Mouse (Mus musculus) cerebellum, adult 2 months (tissue): Measurements from ENCODE around the gene Rcc2. TPM values are rescaled to one million over a fixed set of nuclear protein-coding genes. Genes with fewer than 3 reads are reported as not detected.

Source experiments
- DNase-seq, 2 experiments: peaks; one replicate each; pipeline ENCODE4 v3.0.0; 2021
- H3K27ac ChIP-seq: fragments of 200-500 bp; 2 replicates; pipeline ENCODE4 v1.5.1; 2012; ENCODE audit warnings: low read length, control low read depth, inconsistent platforms; ENCODE audit not compliant: insufficient read depth
- H3K27me3 ChIP-seq: fragments of 200-500 bp; 2 replicates; pipeline ENCODE4 v1.6.1; 2012; ENCODE audit warnings: inconsistent platforms, mild to moderate bottlenecking, low read length, moderate library complexity; ENCODE audit not compliant: control insufficient read depth, insufficient read depth
- H3K4me1 ChIP-seq: fragments of 200-500 bp; 2 replicates; pipeline ENCODE4 v1.6.1; 2011; ENCODE audit warnings: low read length; ENCODE audit not compliant: control insufficient read depth, insufficient read depth
- H3K4me3 ChIP-seq: fragments of 200-500 bp; replicated peaks from 2 replicates; pipeline ENCODE3; 2011; ENCODE audit warnings: mild to moderate bottlenecking, low read depth, low read length, control low read depth; ENCODE audit not compliant: insufficient read depth
- CTCF ChIP-seq: fragments of 200-500 bp; IDR thresholded peaks from 2 replicates; pipeline ENCODE4 v1.5.1; 2011; ENCODE audit warnings: low read depth, mild to moderate bottlenecking, control low read depth, low read length, moderate library complexity, borderline replicate concordance; ENCODE audit not compliant: insufficient read depth
- POLR2A ChIP-seq: fragments of 200-500 bp; IDR thresholded peaks from 2 replicates; pipeline ENCODE4 v1.6.1; 2011; ENCODE audit warnings: low read length, control low read depth, borderline replicate concordance; ENCODE audit not compliant: insufficient read depth
- WGBS: fragments of 180-500 bp; shearing (Covaris S2); methylation state at CpG from one replicate; pipeline ENCODE4 v1.1.7; 2018; 5-methylcytosine and 5-hydroxymethylcytosine counted together
- polyA plus RNA-seq: library from polyadenylated mRNA; depleted of rRNA; stranded (reverse); fragments of >200 nt; gene quantifications from 2 replicates; pipeline ENCODE4 v1.2.3, GENCODE M21; 2012

Rcc2 gene
- polyA plus RNA-seq, 1 experiment, result 40.6 TPM

DNA sequence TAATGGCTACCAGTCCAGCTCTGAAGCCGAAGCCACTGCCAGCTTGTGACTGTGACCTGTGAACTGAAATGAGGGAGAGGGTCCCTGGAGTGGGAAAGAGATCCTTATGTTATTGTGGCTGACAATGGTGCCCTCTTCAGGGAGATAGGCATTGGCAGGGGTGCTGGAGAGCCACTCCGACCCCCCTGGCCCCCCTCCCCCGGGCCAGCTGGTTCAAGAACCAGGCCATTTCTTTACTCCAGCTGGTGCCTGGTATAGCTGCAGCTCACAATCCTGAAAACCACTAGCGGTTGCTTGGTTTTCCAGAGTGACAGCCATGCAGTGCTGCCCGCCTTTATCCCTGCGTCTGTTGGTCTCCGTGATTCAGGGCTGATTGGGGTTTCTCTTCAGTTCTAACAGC lies 8.8 kb downstream of the Rcc2 start:
- Histone ChIP-seq H3K4me3 (no peak overlapping the region), H3K4me1 (peaks cover 9% of the 10 kb centered on the region; the same call in 1 of the 2 replicates), H3K27me3 (no peaks in the 10 kb centered on the region), H3K27ac (no peak overlapping the region)
- no peak for TF ChIP-seq POLR2A
- no peak for TF ChIP-seq CTCF
- no peak for DNase-seq
- 43% methylated on average over 7 of the region's 7 CpGs for WGBS

DNA sequence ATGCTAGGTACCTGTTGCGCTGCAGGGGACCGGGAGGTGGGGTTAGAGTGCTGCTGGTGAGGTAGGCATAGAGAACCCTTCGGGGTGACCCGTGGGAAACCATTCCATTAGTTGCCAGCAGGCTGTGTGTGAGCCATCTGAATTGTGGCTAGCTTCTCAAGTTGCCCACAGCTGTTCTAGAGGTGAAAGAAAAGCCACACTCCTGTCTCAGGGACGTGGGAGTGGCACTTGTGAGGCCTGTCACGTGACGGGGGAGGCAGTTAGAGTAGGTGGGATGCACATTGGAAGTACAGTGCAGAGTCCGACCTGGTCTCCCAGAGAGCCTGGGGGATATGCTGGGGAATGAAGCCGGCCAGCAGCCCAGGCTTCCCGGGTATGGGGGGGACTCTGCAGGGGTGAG lies 9.3 kb downstream of the Rcc2 start:
- Histone ChIP-seq H3K4me3 (no peak overlapping the region), H3K4me1 (peaks cover 13% of the 10 kb centered on the region; the same call in 1 of the 2 replicates), H3K27ac (no peak overlapping the region), H3K27me3 (no peaks in the 10 kb centered on the region)
- TF ChIP-seq CTCF (no peak), POLR2A (no peak)
- no peak for DNase-seq
- 78% methylated on average over 10 of the region's 10 CpGs for WGBS

- TF ChIP-seq CTCF (no peak), POLR2A (no peak)
- Histone ChIP-seq H3K4me3 (no peak overlapping the region), H3K27ac (no peak overlapping the region), H3K4me1 (peaks cover 14% of the 10 kb centered on the region; the same call in 1 of the 2 replicates), H3K27me3 (no peaks in the 10 kb centered on the region)
- WGBS, result 68% methylated on average over 10 of the region's 10 CpGs
- no peak for DNase-seq
Observed at GRCm38 (mm10) chr4:140710781-140711180, 10.4 kb downstream of the Rcc2 start.

DNA sequence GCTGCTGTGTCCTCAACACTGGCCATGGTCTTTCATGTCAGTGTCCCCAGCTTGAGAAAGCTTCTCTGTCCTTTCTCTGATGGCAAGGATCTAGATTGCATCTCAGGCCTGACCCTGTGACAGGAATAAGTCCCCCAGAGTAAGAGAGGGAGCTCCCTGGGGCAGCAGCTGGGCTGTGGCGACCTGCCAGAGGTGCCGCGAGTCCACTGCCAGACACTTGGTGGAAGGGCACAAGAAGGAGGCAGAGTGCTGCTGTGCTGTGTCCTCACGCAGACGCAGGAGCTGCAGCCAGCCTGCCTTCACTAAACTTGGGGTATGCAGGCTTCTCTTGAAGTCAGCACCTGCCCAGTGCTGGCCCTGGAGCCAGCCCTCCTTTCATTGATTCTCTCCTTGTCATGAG lies 11.0 kb downstream of the Rcc2 start:
- no peak for TF ChIP-seq CTCF
- TF ChIP-seq POLR2A, result no peak
- H3K27me3 ChIP-seq, result no peaks in the 10 kb centered on the region
- 36% methylated on average over 5 of the region's 5 CpGs for WGBS
- H3K27ac ChIP-seq, result no peak overlapping the region
- DNase-seq, result no peak
- H3K4me1 ChIP-seq, result peaks cover 14% of the 10 kb centered on the region; the same call in 1 of the 2 replicates
- no peak overlapping the region for H3K4me3 ChIP-seq

DNA sequence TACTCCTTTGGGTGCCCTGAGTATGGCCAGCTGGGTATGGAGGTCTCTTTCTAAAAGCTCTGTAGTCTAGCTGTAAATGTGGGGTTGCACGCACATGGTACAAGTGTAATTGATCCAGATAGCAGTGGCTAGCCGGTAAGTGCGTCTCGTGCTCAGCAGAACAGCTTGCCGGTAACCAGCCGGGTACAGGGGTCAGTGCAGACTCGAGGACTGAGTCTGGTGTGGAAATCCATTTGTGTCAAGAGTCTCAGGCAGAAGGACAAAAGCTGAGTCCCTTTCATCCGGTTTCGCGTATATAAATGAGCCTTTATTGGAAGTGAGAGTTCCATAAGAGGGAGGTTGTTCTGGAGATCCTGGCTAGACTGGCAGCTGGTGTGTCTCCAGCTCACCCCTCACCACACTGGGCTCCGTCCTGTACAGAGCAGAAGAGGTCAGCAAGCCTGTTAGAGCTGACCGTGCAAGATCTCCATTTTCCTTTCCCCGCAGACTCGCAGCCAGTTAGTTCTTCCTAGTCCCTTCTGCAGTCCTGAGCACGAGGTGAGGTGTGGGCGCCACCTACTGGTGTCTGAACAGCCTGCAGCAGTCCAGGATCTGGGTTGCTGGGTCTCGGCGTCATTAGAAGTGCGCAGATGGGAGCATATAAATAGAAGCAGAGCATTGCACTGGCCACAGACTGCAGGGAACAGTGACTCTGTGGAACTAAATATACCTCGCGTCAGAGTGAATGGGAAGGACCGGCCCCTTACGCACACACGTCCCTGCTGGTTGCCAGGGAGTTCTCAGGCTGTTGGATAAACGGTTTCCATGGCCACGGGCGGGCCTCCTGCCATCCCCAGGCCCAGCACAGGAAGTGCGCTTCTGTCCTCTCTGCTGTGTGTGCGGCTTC lies 13.4 kb downstream of the Rcc2 start:
- H3K27me3 ChIP-seq, result no peaks in the 10 kb centered on the region
- peak overlapping the region; percentile 6; the same call in 1 of the 2 replicates for H3K27ac ChIP-seq
- H3K4me1 ChIP-seq, result peaks cover 14% of the 10 kb centered on the region; the same call in 1 of the 2 replicates
- TF ChIP-seq CTCF (peak; percentile 96), POLR2A (no peak; the same call in 1 of the 2 replicates)
- WGBS, result 20% methylated on average over 29 of the region's 29 CpGs
- no peak overlapping the region for H3K4me3 ChIP-seq
- peak; percentile 99 for DNase-seq

GRCm38 (mm10) chr4:140714586-140714985 lies 14.2 kb downstream of the Rcc2 start:
- Histone ChIP-seq H3K27me3 (no peaks in the 10 kb centered on the region), H3K4me1 (peaks cover 14% of the 10 kb centered on the region; the same call in 1 of the 2 replicates), H3K4me3 (peak overlapping the region; percentile 1), H3K27ac (peak overlapping the region; percentile 6; the same call in 1 of the 2 replicates)
- WGBS, result 44% methylated on average over 5 of the region's 5 CpGs
- no peak for TF ChIP-seq POLR2A
- no peak for TF ChIP-seq CTCF
- no peak for DNase-seq

DNA sequence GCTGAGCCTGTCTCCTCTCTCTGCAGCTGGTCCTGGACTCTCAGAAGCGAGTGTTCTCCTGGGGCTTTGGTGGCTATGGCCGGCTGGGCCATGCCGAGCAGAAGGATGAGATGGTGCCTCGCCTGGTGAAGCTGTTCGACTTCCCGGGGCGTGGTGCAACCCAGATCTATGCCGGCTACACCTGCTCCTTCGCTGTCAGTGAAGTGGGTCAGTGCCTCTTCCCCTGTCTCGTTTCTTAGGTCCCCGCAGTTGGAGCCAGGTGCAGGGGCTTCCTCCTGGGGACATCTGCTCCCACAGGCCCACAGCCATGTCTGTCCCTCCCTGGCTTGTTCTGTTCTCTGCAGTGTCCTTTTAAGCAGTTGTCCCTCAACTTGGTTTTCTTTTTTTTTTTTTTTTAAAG lies 16.7 kb downstream of the Rcc2 start:
- no peak overlapping the region for H3K4me3 ChIP-seq
- TF ChIP-seq POLR2A, result no peak
- no peak for TF ChIP-seq CTCF

DNA sequence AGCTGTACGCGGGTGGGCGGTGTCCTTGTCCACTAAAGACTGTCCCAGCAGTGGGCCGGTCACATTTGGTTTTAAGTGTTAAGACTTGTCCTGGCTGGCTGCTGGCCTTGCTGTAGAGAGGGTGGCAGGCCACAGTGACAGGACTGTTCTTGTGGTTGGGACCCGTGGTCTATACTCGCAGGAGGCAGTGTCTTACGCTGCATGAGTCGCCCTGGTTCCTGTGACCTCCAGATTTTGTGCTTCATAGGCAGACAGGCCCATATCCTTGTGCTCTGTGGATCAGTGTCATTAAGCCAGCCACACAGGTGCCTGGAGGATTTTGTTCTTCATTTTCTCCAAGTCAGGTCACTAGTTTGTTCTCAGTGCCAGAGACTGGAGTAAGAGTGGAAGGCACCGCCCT lies 18.1 kb downstream of the Rcc2 start:
- 94% methylated on average over 9 of the region's 9 CpGs for WGBS
- TF ChIP-seq CTCF, result no peak
- TF ChIP-seq POLR2A, result no peak
- Histone ChIP-seq H3K4me3 (no peak overlapping the region), H3K27ac (no peak overlapping the region), H3K27me3 (no peaks in the 10 kb centered on the region), H3K4me1 (peaks cover 12% of the 10 kb centered on the region; the same call in 1 of the 2 replicates)
- no peak for DNase-seq

More for the DNA sequence above, 16.7 kb downstream of the Rcc2 start:
- WGBS, result 82% methylated on average over 11 of the region's 11 CpGs
- Histone ChIP-seq H3K4me1 (peaks cover 14% of the 10 kb centered on the region; the same call in 1 of the 2 replicates), H3K27ac (no peak overlapping the region), H3K27me3 (no peaks in the 10 kb centered on the region)
- DNase-seq, result no peak
